Mouse (Mus musculus): ENCODE data around the gene Eomes. TPM values are rescaled to one million over a fixed set of nuclear protein-coding genes. Genes with fewer than 3 reads are reported as not detected.

Eomes gene
- polyA plus RNA-seq, 1 experiment from 2014 or later = not detected

DNA sequence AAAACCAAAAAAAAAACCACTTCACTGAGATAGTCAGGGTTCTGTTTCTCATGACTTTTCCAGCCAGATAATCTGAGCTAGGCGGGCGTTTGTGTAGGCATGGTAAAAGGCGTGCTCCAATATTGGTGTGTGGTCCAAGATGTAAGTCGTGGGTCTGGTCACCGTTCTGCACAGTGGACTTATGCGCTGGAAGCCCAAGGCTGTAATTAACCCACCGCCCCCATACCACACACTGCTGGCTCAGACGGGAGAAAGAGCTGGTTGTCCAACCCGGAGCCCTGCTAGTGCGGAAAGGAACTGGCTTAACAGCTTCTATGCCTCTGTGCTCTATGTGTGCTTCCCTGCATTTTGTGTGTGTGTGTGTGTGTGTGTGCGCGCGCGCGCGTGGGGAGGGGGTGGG lies 8.7 kb upstream of the Eomes start:
- Histone ChIP-seq H3K9ac (ENCODE audit: low read length) (no peak overlapping the region), H3K27me3 (ENCODE audit: control insufficient read depth, insufficient read depth, low read length) (peaks cover 49% of the 10 kb centered on the region), H3K36me3 (ENCODE audit: control insufficient read depth, insufficient read depth, low read length) (no peaks in the 10 kb centered on the region), H3K4me2 (ENCODE audit: low read depth) (no peak overlapping the region), H3K27ac (ENCODE audit: low read depth, low read length) (no peak overlapping the region), H3K4me1 (ENCODE audit: control insufficient read depth, insufficient read depth, low read length) (no peaks in the 10 kb centered on the region), H3K4me3 (ENCODE audit: low read depth, low read length) (no peak overlapping the region), H3K9me3 (ENCODE audit: control insufficient read depth, low read length) (no peaks in the 10 kb centered on the region)
- WGBS = 6% methylated on average over 16 of the region's 16 CpGs
- ATAC-seq (ENCODE audit: insufficient read depth, low FRiP score, low TSS enrichment) = no peak
- peak; percentile 35 for DNase-seq (ENCODE audit: low spot score)

DNA sequence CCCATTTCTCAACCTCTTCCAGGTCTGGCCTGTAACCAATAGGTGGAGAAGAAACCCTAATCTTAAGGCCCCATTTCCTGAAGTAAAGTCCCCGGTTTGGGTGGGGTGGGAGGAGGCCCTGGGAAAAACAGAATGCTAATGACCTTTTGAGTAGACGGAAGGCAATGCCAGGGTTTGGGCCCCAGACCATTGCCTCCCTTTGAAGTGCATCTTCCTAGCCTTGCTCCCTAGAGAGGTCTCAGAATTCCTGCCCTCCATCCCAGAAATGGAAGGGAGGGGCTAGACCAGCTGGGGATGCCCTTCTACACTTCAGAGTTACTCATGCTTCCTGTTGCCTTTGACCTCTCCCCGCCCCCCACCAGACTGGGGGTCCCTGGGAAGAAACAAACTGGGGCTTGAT lies 6.7 kb upstream of the Eomes start:
- no peak overlapping the region for H3K4me3 ChIP-seq (ENCODE audit: low read depth, low read length)
- ATAC-seq (ENCODE audit: insufficient read depth, low FRiP score, low TSS enrichment) (no peak), DNase-seq (ENCODE audit: low spot score) (no peak)
- H3K9me3 ChIP-seq (ENCODE audit: control insufficient read depth, low read length) = no peaks in the 10 kb centered on the region
- peaks cover 65% of the 10 kb centered on the region for H3K27me3 ChIP-seq (ENCODE audit: control insufficient read depth, insufficient read depth, low read length)
- 1% methylated on average over 3 of the region's 3 CpGs for WGBS
- H3K4me2 ChIP-seq (ENCODE audit: low read depth) = no peak overlapping the region
- no peak overlapping the region for H3K9ac ChIP-seq (ENCODE audit: low read length)
- H3K27ac ChIP-seq (ENCODE audit: low read depth, low read length) = no peak overlapping the region
- no peaks in the 10 kb centered on the region for H3K36me3 ChIP-seq (ENCODE audit: control insufficient read depth, insufficient read depth, low read length)
- H3K4me1 ChIP-seq (ENCODE audit: control insufficient read depth, insufficient read depth, low read length) = no peaks in the 10 kb centered on the region

DNA sequence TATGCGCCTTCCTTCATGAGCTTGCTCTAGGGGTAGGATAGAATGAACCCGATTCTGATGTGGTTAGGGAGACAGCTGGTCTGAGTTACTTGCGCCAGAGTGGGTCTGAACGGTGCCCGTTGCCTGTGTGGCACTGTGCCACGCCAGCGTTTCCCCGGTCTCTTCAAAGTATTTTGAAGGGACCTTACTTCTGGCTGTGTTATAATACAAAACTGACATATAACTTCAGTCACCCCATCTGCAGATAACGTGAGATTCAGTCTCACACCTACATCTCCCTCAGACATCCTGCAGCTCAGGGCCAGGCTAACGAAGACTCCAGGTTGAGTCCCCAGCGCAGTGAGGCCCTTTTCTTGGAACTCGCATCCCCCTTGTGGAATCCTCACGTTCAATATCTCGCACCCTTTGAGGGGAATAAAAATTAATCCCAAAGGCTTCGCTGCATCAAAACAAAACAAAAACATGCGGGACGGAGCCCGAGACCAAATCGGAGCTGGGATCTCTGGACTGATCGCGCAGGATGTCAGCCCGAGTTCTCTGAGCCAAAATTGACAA lies 1.7 kb upstream of the Eomes start:
- Histone ChIP-seq H3K9ac (ENCODE audit: low read length) (no peak overlapping the region), H3K4me2 (ENCODE audit: low read depth) (peak overlapping the region; percentile 24; the same call in 1 of the 2 replicates), H3K36me3 (ENCODE audit: control insufficient read depth, insufficient read depth, low read length) (no peaks in the 10 kb centered on the region), H3K4me1 (ENCODE audit: control insufficient read depth, insufficient read depth, low read length) (peaks cover 20% of the 10 kb centered on the region), H3K9me3 (ENCODE audit: control insufficient read depth, low read length) (no peaks in the 10 kb centered on the region), H3K27ac (ENCODE audit: low read depth, low read length) (no peak overlapping the region), H3K4me3 (ENCODE audit: low read depth, low read length) (no peak overlapping the region), H3K27me3 (ENCODE audit: control insufficient read depth, insufficient read depth, low read length) (peaks cover 78% of the 10 kb centered on the region)
- 1% methylated on average over 22 of the region's 22 CpGs for WGBS
- DNase-seq (ENCODE audit: low spot score) (peak; percentile 57), ATAC-seq (ENCODE audit: insufficient read depth, low FRiP score, low TSS enrichment) (no peak; the same call in 1 of the 2 replicates)

DNA sequence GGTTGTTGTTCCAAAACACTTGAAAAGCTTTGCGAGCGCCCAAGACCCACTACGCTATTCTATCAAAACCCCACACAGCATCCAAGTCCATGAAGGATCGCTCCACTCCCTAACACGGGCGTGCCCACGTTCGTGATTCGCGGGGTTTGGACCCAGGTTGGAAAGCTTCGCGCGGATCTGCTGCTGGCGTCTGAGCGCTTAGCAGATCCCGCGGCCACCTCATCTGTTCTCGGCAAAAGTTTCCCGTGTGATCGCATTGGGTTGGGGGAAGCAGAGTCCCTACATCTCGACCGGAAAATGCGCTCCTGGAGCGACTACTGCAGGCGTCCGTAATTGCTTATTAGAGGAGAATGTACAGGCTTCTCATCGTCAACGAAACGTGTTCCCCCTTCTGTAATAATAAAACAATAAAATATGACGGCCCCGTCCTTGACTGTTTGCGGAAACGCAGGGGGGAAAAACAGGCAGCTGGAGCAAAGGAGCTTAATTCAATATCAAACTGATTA lies 1.2 kb upstream of the Eomes start:
- peak overlapping the region; percentile 24 for H3K4me2 ChIP-seq (ENCODE audit: low read depth)
- DNase-seq (ENCODE audit: low spot score) (peak; percentile 61), ATAC-seq (ENCODE audit: insufficient read depth, low FRiP score, low TSS enrichment) (no peak)
- H3K4me3 ChIP-seq (ENCODE audit: low read depth, low read length) = peak overlapping the region; percentile 16; the same call in 1 of the 2 replicates
- WGBS = under 1% methylated on average over 33 of the region's 33 CpGs
- peaks cover 20% of the 10 kb centered on the region for H3K4me1 ChIP-seq (ENCODE audit: control insufficient read depth, insufficient read depth, low read length)
- no peaks in the 10 kb centered on the region for H3K9me3 ChIP-seq (ENCODE audit: control insufficient read depth, low read length)
- no peaks in the 10 kb centered on the region for H3K36me3 ChIP-seq (ENCODE audit: control insufficient read depth, insufficient read depth, low read length)
- peaks cover 81% of the 10 kb centered on the region for H3K27me3 ChIP-seq (ENCODE audit: control insufficient read depth, insufficient read depth, low read length)
- H3K27ac ChIP-seq (ENCODE audit: low read depth, low read length) = no peak overlapping the region
- H3K9ac ChIP-seq (ENCODE audit: low read length) = no peak overlapping the region

DNA sequence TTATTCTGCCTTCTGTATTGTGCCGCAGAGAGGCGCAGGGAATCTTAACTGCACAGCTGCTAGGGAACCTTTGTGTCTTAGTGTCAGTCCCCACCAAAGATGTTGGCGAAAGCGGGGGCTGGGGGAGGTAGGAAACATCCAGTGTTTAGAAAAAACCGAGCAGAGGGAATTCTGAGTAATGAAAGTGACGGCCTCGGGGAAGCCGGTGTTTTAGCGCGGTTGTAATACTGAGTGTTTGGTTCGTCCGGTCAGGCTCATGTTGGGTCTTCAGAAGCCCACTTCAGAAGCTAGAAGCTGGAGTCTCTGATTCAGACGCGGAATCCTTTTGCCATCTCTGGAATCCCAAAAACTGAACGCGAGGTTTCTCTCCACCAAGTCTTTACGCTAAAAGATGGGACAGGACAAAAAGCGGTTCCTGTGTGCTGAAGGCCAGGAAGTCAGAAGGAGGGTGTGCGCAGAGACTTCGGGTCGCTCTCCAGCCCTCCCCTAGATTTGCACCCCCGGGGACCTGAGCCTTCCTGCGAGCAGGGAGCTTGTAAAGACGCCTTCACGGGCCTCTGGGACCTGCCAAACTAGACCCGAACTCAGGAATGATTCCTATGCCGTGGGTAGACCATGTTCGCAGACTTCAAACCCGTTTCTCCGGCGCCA lies 606 bp upstream of the Eomes start:
- DNase-seq (ENCODE audit: low spot score) (peak; percentile 59), ATAC-seq (ENCODE audit: insufficient read depth, low FRiP score, low TSS enrichment) (no peak; the same call in 1 of the 2 replicates)
- Histone ChIP-seq H3K4me2 (ENCODE audit: low read depth) (peak overlapping the region; percentile 24), H3K9me3 (ENCODE audit: control insufficient read depth, low read length) (no peaks in the 10 kb centered on the region), H3K27ac (ENCODE audit: low read depth, low read length) (no peak overlapping the region), H3K27me3 (ENCODE audit: control insufficient read depth, insufficient read depth, low read length) (peaks cover 84% of the 10 kb centered on the region), H3K36me3 (ENCODE audit: control insufficient read depth, insufficient read depth, low read length) (no peaks in the 10 kb centered on the region), H3K4me1 (ENCODE audit: control insufficient read depth, insufficient read depth, low read length) (peaks cover 20% of the 10 kb centered on the region), H3K4me3 (ENCODE audit: low read depth, low read length) (peak overlapping the region; percentile 16; the same call in 1 of the 2 replicates), H3K9ac (ENCODE audit: low read length) (no peak overlapping the region)
- WGBS = under 1% methylated on average over 31 of the region's 31 CpGs

DNA sequence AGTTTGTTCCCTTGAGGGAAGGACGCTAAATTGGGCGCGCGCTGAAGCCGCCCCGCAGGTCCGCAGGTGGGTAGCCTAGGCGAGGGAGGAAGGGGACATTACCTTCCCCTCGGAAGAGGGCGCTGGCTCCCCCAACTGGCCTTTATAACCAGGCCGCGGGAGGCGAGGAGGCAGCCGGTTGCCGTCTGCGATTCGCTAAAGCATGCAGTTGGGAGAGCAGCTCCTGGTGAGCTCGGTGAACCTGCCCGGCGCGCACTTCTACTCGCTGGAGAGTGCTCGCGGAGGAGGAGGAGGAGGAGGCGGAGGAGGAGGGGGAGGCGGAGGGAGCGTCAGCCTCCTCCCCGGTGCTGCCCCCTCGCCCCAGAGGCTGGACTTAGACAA lies 436 bp downstream of the Eomes start:
- H3K36me3 ChIP-seq (ENCODE audit: control insufficient read depth, insufficient read depth, low read length) = no peaks in the 10 kb centered on the region
- 0% methylated on average over 26 of the region's 29 CpGs for WGBS
- H3K4me3 ChIP-seq (ENCODE audit: low read depth, low read length) = peak overlapping the region; percentile 29
- peak overlapping the region; percentile 18; the same call in 1 of the 2 replicates for H3K9ac ChIP-seq (ENCODE audit: low read length)
- DNase-seq (ENCODE audit: low spot score) = peak; percentile 55
- H3K4me1 ChIP-seq (ENCODE audit: control insufficient read depth, insufficient read depth, low read length) = peaks cover 20% of the 10 kb centered on the region
- H3K9me3 ChIP-seq (ENCODE audit: control insufficient read depth, low read length) = no peaks in the 10 kb centered on the region
- H3K27me3 ChIP-seq (ENCODE audit: control insufficient read depth, insufficient read depth, low read length) = peaks cover 86% of the 10 kb centered on the region
- peak; percentile 30; the same call in 1 of the 2 replicates for ATAC-seq (ENCODE audit: insufficient read depth, low FRiP score, low TSS enrichment)
- peak overlapping the region; percentile 40 for H3K4me2 ChIP-seq (ENCODE audit: low read depth)
- no peak overlapping the region for H3K27ac ChIP-seq (ENCODE audit: low read depth, low read length)

DNA sequence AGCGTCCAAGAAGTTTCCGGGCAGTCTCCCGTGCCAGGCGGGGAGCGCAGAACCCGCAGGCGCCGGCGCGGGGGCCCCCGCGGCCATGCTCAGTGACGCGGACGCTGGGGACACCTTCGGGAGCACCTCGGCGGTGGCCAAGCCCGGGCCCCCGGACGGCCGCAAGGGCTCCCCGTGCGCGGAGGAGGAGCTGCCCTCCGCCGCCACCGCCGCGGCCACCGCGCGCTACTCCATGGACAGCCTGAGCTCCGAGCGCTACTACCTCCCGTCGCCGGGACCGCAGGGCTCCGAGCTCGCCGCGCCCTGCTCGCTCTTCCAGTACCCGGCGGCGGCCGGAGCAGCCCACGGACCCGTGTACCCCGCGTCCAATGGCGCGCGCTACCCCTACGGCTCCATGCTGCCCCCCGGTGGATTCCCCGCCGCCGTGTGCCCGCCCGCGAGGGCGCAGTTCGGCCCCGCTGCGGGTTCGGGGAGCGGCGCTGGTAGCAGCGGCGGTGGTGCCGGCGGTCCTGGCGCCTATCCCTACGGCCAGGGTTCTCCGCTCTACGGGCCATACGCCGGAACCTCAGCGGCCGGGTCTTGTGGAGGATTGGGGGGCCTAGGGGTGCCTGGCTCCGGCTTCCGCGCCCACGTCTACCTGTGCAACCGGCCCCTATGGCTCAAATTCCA lies 961 bp downstream of the Eomes start:
- Histone ChIP-seq H3K4me1 (ENCODE audit: control insufficient read depth, insufficient read depth, low read length) (peaks cover 20% of the 10 kb centered on the region), H3K36me3 (ENCODE audit: control insufficient read depth, insufficient read depth, low read length) (no peaks in the 10 kb centered on the region), H3K9ac (ENCODE audit: low read length) (peak overlapping the region; percentile 18; the same call in 1 of the 2 replicates), H3K9me3 (ENCODE audit: control insufficient read depth, low read length) (no peaks in the 10 kb centered on the region), H3K27me3 (ENCODE audit: control insufficient read depth, insufficient read depth, low read length) (peaks cover 89% of the 10 kb centered on the region), H3K4me2 (ENCODE audit: low read depth) (peak overlapping the region; percentile 40), H3K4me3 (ENCODE audit: low read depth, low read length) (peak overlapping the region; percentile 29), H3K27ac (ENCODE audit: low read depth, low read length) (no peak overlapping the region)
- ATAC-seq (ENCODE audit: insufficient read depth, low FRiP score, low TSS enrichment) (peak; percentile 56; the same call in 1 of the 2 replicates), DNase-seq (ENCODE audit: low spot score) (peak; percentile 65)
- under 1% methylated on average over 64 of the region's 87 CpGs for WGBS

DNA sequence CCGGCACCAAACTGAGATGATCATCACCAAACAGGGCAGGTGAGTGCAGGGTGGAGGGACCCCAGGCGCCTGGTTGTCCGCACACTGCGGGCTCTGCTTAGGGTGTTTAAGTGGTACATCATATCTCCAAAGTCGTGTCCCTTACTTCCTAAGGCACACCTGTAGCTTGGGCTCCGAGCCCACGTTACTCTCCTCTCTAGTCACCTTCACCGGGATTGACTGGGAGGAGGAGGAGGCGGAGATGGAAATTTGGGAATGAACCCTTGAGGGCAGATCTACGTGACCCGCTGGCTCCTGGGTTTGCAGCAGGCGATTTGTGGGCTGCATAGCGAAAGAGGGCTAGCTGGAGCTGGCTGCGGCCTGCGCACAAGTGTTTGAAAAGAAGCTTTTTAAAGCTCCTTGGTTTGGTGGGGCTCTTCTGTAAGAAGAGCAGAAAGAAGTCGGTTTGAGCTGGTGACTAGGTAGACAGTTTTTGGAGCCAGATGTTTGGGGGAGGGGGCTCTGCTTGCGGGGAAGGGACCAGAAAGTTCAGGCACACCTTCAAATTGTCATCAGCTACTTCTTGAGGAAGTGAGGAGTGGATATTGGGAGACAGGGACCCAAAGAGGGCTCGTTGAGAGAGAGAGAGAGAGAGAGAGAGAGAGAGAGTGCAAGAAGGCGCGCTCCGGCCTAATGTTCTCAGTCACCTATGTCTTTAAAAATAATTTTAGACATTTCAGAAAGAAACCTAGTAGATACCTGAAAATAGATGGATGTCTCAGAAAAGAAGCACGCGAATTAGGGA lies 1.7 kb downstream of the Eomes start:
- no peak overlapping the region for H3K4me2 ChIP-seq (ENCODE audit: low read depth)
- ATAC-seq (ENCODE audit: insufficient read depth, low FRiP score, low TSS enrichment) (no peak), DNase-seq (ENCODE audit: low spot score) (peak; percentile 39)
- no peaks in the 10 kb centered on the region for H3K36me3 ChIP-seq (ENCODE audit: control insufficient read depth, insufficient read depth, low read length)
- H3K9ac ChIP-seq (ENCODE audit: low read length) = no peak overlapping the region
- peaks cover 20% of the 10 kb centered on the region for H3K4me1 ChIP-seq (ENCODE audit: control insufficient read depth, insufficient read depth, low read length)
- peaks cover 96% of the 10 kb centered on the region for H3K27me3 ChIP-seq (ENCODE audit: control insufficient read depth, insufficient read depth, low read length)
- no peak overlapping the region for H3K27ac ChIP-seq (ENCODE audit: low read depth, low read length)
- 2% methylated on average over 22 of the region's 23 CpGs for WGBS
- no peak overlapping the region; the same call in 1 of the 2 replicates for H3K4me3 ChIP-seq (ENCODE audit: low read depth, low read length)
- no peaks in the 10 kb centered on the region for H3K9me3 ChIP-seq (ENCODE audit: control insufficient read depth, low read length)

All from neural tube, embryonic 11.5 days (tissue).